Mouse (Mus musculus): Measurements from ENCODE around the gene Srarp.

DNA sequence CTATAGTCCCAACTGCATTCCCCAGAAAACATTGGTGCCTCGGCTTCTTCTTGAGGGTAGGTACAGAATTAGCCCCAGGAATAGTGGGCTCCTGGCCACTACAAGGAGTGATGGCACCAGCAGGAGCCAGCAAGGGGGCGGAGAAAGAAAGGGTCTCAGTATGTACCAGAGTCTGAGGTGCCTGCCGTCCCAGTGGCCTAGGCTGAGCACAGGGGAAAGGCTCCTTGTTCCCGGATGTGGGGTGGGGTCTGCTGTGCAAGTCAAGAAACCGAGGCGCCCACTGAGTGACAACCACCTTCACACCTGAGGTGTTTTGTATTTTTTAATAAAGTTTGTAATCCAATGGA, 31.6 kb upstream of the Srarp start:
- TF ChIP-seq POLR2A (IDR thresholded peaks at IDR 0.05; ENCODE audit: borderline replicate concordance, insufficient read depth, low read length) (no peak), CTCF (IDR thresholded peaks at IDR 0.05; ENCODE audit: borderline replicate concordance, insufficient read depth, low read depth, low read length) (no peak)

Measured in cerebellum, adult 2 months (tissue).